Comparison of ENCODE assay signal across 19 mouse cellular contexts in genomic region chr14:36098528-36098927, GRCm38 (mm10). TPM values are rescaled to one million over a fixed set of nuclear protein-coding genes. Genes with fewer than 3 reads are reported as not detected.
"Had no signal": no experiment of that assay in that cellular context is flagged by ENCODE, and none has a peak within 500 bp of the region (broad histone marks: within the 10 kb centered on the region; RNA-seq: fewer than 3 reads in every experiment).

No protein-coding gene starts in this region.

- H3K4me2 ChIP-seq: limb, embryonic 12.5 days; liver, embryonic 15.5 days; neural tube, embryonic 12.5 days had no signal

- DNase-seq: kidney, adult 8-10 months; kidney, postnatal 36 days; liver; lung, adult 2 months; lung, postnatal 36 days; midbrain, embryonic 14.5 days; thymus, postnatal 4 days had no signal

- H3K4me3 ChIP-seq: limb, embryonic 12.5 days; liver, embryonic 15.5 days; neural tube, embryonic 12.5 days had no signal

- H3K4me1 ChIP-seq: limb, embryonic 12.5 days; liver, embryonic 15.5 days; neural tube, embryonic 12.5 days had no signal

- H3K27ac ChIP-seq: limb, embryonic 12.5 days; liver, embryonic 15.5 days; neural tube, embryonic 12.5 days; stomach, postnatal 0 days had no signal

- H3K9ac ChIP-seq: limb, embryonic 12.5 days; liver, embryonic 15.5 days; neural tube, embryonic 12.5 days had no signal

- H3K9me3 ChIP-seq: limb, embryonic 12.5 days; liver, embryonic 15.5 days; neural tube, embryonic 12.5 days had no signal

- H3K27me3 ChIP-seq: limb, embryonic 12.5 days; liver, embryonic 15.5 days; neural tube, embryonic 12.5 days had no signal

- ATAC-seq: lung, postnatal 0 days had no signal

- H3K36me3 ChIP-seq: limb, embryonic 12.5 days; liver, embryonic 15.5 days; neural tube, embryonic 12.5 days had no signal

RNA-seq across cellular contexts. Expression of gene 4930474N05Rik, which starts 3.8 kb away (rescaled TPM):
- total RNA-seq: layer of hippocampus, adult 18-20 months; layer of hippocampus, postnatal 14 days; left cerebral cortex, postnatal 36 days; megakaryocyte progenitor cell, adult 5-6 weeks; monocyte, adult 5-6 weeks; neutrophil, adult 5-6 weeks had no signal
- polyA plus RNA-seq: kidney, embryonic 16.5 days; limb, embryonic 12.5 days; liver, embryonic 15.5 days; lung, adult 2 months; lung, postnatal 0 days; midbrain, embryonic 14.5 days; neural tube, embryonic 12.5 days; stomach, postnatal 0 days had no signal
